10 mouse cellular contexts compared by ENCODE assay signal in genomic region chr17:56288866-56289265, GRCm38 (mm10). TPM values are rescaled to one million over a fixed set of nuclear protein-coding genes. Genes with fewer than 3 reads are reported as not detected.
DNase-seq lines count a peak whose midpoint lies in the region; ATAC-seq and TF ChIP-seq lines count a peak whose summit lies in the region.
"Had no signal": no experiment of that assay in that cellular context is flagged by ENCODE, and none has a peak within 500 bp of the region (broad histone marks: within the 10 kb centered on the region; RNA-seq: fewer than 3 reads in every experiment).

No protein-coding gene starts in this region.

- TF ChIP-seq CTCF in heart, postnatal 0 days (IDR thresholded peaks at IDR 0.05; ENCODE audit: low read depth): no peak
- TF ChIP-seq CTCF in E14TG2a.4 (conservative IDR thresholded peaks at IDR 0.05; ENCODE audit: low read length): no peak

- peak overlapping the region; percentile 57; the same call in 1 of the 2 replicates for H3K9ac ChIP-seq in heart, postnatal 0 days (replicated peaks; ENCODE audit: low read depth, low read length)
- peak overlapping the region; percentile 59 for H3K9ac ChIP-seq in forebrain, embryonic 11.5 days (ENCODE audit: low read length)
- peak overlapping the region; percentile 77 for H3K9ac ChIP-seq in liver, embryonic 13.5 days

- peaks cover 33% of the 10 kb centered on the region for H3K36me3 ChIP-seq in heart, postnatal 0 days (replicated peaks; ENCODE audit: control insufficient read depth, insufficient read depth, low read length)
- H3K36me3 ChIP-seq in E14TG2a.4 (ENCODE audit: insufficient read depth, low read length): peaks cover 37% of the 10 kb centered on the region
- H3K36me3 ChIP-seq in forebrain, embryonic 11.5 days (ENCODE audit: control insufficient read depth, insufficient read depth, low read length): no peaks in the 10 kb centered on the region; the same call in 1 of the 2 replicates
- H3K36me3 ChIP-seq in liver, embryonic 13.5 days: peaks cover 30% of the 10 kb centered on the region

- H3K4me3 ChIP-seq in heart, postnatal 0 days (ENCODE audit: low read depth, low read length): peak overlapping the region; percentile 58
- H3K4me3 ChIP-seq in E14TG2a.4 (replicated peaks; ENCODE audit: low read length): peak overlapping the region; percentile 84
- peak overlapping the region; percentile 39; the same call in 1 of the 2 replicates for H3K4me3 ChIP-seq in forebrain, embryonic 11.5 days (ENCODE audit: low read depth, low read length)
- peak overlapping the region; percentile 65 for H3K4me3 ChIP-seq in liver, embryonic 13.5 days (replicated peaks)

- WGBS in heart, postnatal 0 days: 44% methylated on average over 3 of the region's 3 CpGs
- WGBS in forebrain, embryonic 11.5 days: 45% methylated on average over 3 of the region's 3 CpGs
- 21% methylated on average over 3 of the region's 3 CpGs for WGBS in liver, embryonic 13.5 days (ENCODE audit: insufficient replicate concordance)

- ATAC-seq in heart, postnatal 0 days (ENCODE audit: insufficient read depth, low read depth): no peak
- ATAC-seq in forebrain, embryonic 11.5 days (replicated peaks; ENCODE audit: low FRiP score): no peak
- no peak for ATAC-seq in liver, embryonic 13.5 days (ENCODE audit: low read depth)

- peak overlapping the region; percentile 93 for H3K27ac ChIP-seq in heart, postnatal 0 days (ENCODE audit: low read depth)
- peak overlapping the region; percentile 88 for H3K27ac ChIP-seq in forebrain, embryonic 11.5 days (ENCODE audit: low read depth, low read length)
- H3K27ac ChIP-seq in liver, embryonic 13.5 days: peak overlapping the region; percentile 93

- H3K27me3 ChIP-seq in heart, postnatal 0 days (ENCODE audit: control insufficient read depth, insufficient read depth, low read length): no peaks in the 10 kb centered on the region
- H3K27me3 ChIP-seq in E14TG2a.4 (ENCODE audit: insufficient read depth, low read length): 0 out of 2 replicates have a peak, but pooled peaks cover 2% of the 10 kb centered on the region
- H3K27me3 ChIP-seq in forebrain, embryonic 11.5 days (ENCODE audit: control insufficient read depth, insufficient read depth, low read length): no peaks in the 10 kb centered on the region
- no peaks in the 10 kb centered on the region for H3K27me3 ChIP-seq in liver, embryonic 13.5 days

- no peak for TF ChIP-seq EP300 in heart, postnatal 0 days (IDR thresholded peaks at IDR 0.05; ENCODE audit: low read depth)

- peaks cover 27% of the 10 kb centered on the region for H3K4me1 ChIP-seq in heart, postnatal 0 days (ENCODE audit: control insufficient read depth, insufficient read depth)
- peaks cover 83% of the 10 kb centered on the region for H3K4me1 ChIP-seq in E14TG2a.4 (replicated peaks; ENCODE audit: low read depth, low read length)
- H3K4me1 ChIP-seq in forebrain, embryonic 11.5 days (replicated peaks; ENCODE audit: control insufficient read depth, insufficient read depth, low read length): peaks cover 23% of the 10 kb centered on the region
- peaks cover 74% of the 10 kb centered on the region for H3K4me1 ChIP-seq in liver, embryonic 13.5 days (replicated peaks)

- DNase-seq in heart, postnatal 0 days (ENCODE audit: low spot score): no peak
- no peak for DNase-seq in heart, adult 18-20 months
- no peak for DNase-seq in forebrain, embryonic 11.5 days (ENCODE audit: low spot score)
- no peak for DNase-seq in liver, embryonic 13.5 days
- no peak for DNase-seq in adrenal gland, adult 2 months
- no peak for DNase-seq in cerebellum, postnatal 14 days
- no peak for DNase-seq in urinary bladder, postnatal 14 days (ENCODE audit: low spot score)
- DNase-seq: layer of hippocampus, adult 9-11 months; spleen, adult 18-20 months had no signal

- H3K9me3 ChIP-seq in heart, postnatal 0 days (replicated peaks; ENCODE audit: control insufficient read depth, low read length): no peaks in the 10 kb centered on the region
- no peaks in the 10 kb centered on the region for H3K9me3 ChIP-seq in E14TG2a.4 (ENCODE audit: low read length)
- no peaks in the 10 kb centered on the region for H3K9me3 ChIP-seq in forebrain, embryonic 11.5 days (ENCODE audit: control insufficient read depth, low read length)
- H3K9me3 ChIP-seq in liver, embryonic 13.5 days (replicated peaks): no peaks in the 10 kb centered on the region

- H3K4me2 ChIP-seq in heart, postnatal 0 days (ENCODE audit: low read depth, low read length): peak overlapping the region; percentile 70
- peak overlapping the region; percentile 72 for H3K4me2 ChIP-seq in forebrain, embryonic 11.5 days (ENCODE audit: low read depth, low read length, severe bottlenecking)
- peak overlapping the region; percentile 84 for H3K4me2 ChIP-seq in liver, embryonic 13.5 days

RNA-seq across cellular contexts. Expression of gene Plin3, which starts 3.8 kb away (rescaled TPM):
- 76.8 and 78.5 TPM in 2 replicates for total RNA-seq in heart, postnatal 0 days (2014; rRNA removed; ENCODE audit: low replicate concordance)
- polyA plus RNA-seq in heart, postnatal 0 days (2015; fragmentation: Nextera tagmentation; extraction: Ambion mirVana): 70.9 and 73.0 TPM in 2 replicates
- 100 to 1,000 TPM; 178 to 190 TPM for total RNA-seq in heart, adult 18-20 months (2021)
- polyA plus RNA-seq in forebrain, embryonic 11.5 days (2014; fragmentation: Nextera tagmentation; extraction: Ambion mirVana): 37.5 and 44.6 TPM in 2 replicates
- polyA plus RNA-seq in liver, embryonic 13.5 days (2015; fragmentation: Nextera tagmentation; extraction: Ambion mirVana): 24.9 and 27.1 TPM in 2 replicates
- 100 to 1,000 TPM in 1 of 2 experiments, 10 to 100 TPM in 1; 65.9 to 101 TPM for total RNA-seq in adrenal gland, adult 2 months (2021)
- polyA plus RNA-seq in adrenal gland, adult 2 months (2012; rRNA removed): 43.9 and 51.8 TPM in 2 replicates

RNA-seq across cellular contexts. Expression of gene Arrdc5, which starts 11.2 kb away (rescaled TPM):
- total RNA-seq in heart, postnatal 0 days (2014; rRNA removed; ENCODE audit: low replicate concordance): not detected in 2 replicates
- not detected in 2 replicates for polyA plus RNA-seq in heart, postnatal 0 days (2015; fragmentation: Nextera tagmentation; extraction: Ambion mirVana)
- total RNA-seq in heart, adult 18-20 months (2021): not detected
- not detected in 2 replicates for polyA plus RNA-seq in forebrain, embryonic 11.5 days (2014; fragmentation: Nextera tagmentation; extraction: Ambion mirVana)
- polyA plus RNA-seq in liver, embryonic 13.5 days (2015; fragmentation: Nextera tagmentation; extraction: Ambion mirVana): not detected in 2 replicates
- total RNA-seq in adrenal gland, adult 2 months (2021): not detected
- not detected in 2 replicates for polyA plus RNA-seq in adrenal gland, adult 2 months (2012; rRNA removed)

RNA-seq across cellular contexts. Expression of gene Ticam1, which starts 12.3 kb away (rescaled TPM):
- total RNA-seq in heart, postnatal 0 days (2014; rRNA removed; ENCODE audit: low replicate concordance): 12.3 and 13.8 TPM in 2 replicates
- 4.4 and 4.6 TPM in 2 replicates for polyA plus RNA-seq in heart, postnatal 0 days (2015; fragmentation: Nextera tagmentation; extraction: Ambion mirVana)
- 1 to 10 TPM; 9.1 to 9.2 TPM for total RNA-seq in heart, adult 18-20 months (2021)
- polyA plus RNA-seq in forebrain, embryonic 11.5 days (2014; fragmentation: Nextera tagmentation; extraction: Ambion mirVana): 2.5 and 3.0 TPM in 2 replicates
- 2.3 and 2.7 TPM in 2 replicates for polyA plus RNA-seq in liver, embryonic 13.5 days (2015; fragmentation: Nextera tagmentation; extraction: Ambion mirVana)
- 10 to 100 TPM; 22.7 to 29.4 TPM for total RNA-seq in adrenal gland, adult 2 months (2021)
- polyA plus RNA-seq in adrenal gland, adult 2 months (2012; rRNA removed): 39.7 and 50.2 TPM in 2 replicates

RNA-seq across cellular contexts. Expression of gene Uhrf1, which starts 14.3 kb away (rescaled TPM):
- 26.8 and 33.8 TPM in 2 replicates for total RNA-seq in heart, postnatal 0 days (2014; rRNA removed; ENCODE audit: low replicate concordance)
- polyA plus RNA-seq in heart, postnatal 0 days (2015; fragmentation: Nextera tagmentation; extraction: Ambion mirVana): 13.2 and 14.4 TPM in 2 replicates
- 1 to 10 TPM; 1.4 to 2.5 TPM for total RNA-seq in heart, adult 18-20 months (2021)
- 197 and 223 TPM in 2 replicates for polyA plus RNA-seq in forebrain, embryonic 11.5 days (2014; fragmentation: Nextera tagmentation; extraction: Ambion mirVana)
- 121 and 131 TPM in 2 replicates for polyA plus RNA-seq in liver, embryonic 13.5 days (2015; fragmentation: Nextera tagmentation; extraction: Ambion mirVana)
- 1 to 10 TPM; 3.1 to 3.5 TPM for total RNA-seq in adrenal gland, adult 2 months (2021)
- 2.7 and 3.0 TPM in 2 replicates for polyA plus RNA-seq in adrenal gland, adult 2 months (2012; rRNA removed)

RNA-seq across cellular contexts. Expression of gene Fem1a, which starts 32.3 kb away (rescaled TPM):
- 82.1 and 84.3 TPM in 2 replicates for total RNA-seq in heart, postnatal 0 days (2014; rRNA removed; ENCODE audit: low replicate concordance)
- polyA plus RNA-seq in heart, postnatal 0 days (2015; fragmentation: Nextera tagmentation; extraction: Ambion mirVana): 29.5 and 37.1 TPM in 2 replicates
- total RNA-seq in heart, adult 18-20 months (2021): 100 to 1,000 TPM; 115 to 117 TPM
- polyA plus RNA-seq in forebrain, embryonic 11.5 days (2014; fragmentation: Nextera tagmentation; extraction: Ambion mirVana): 16.5 and 16.6 TPM in 2 replicates
- polyA plus RNA-seq in liver, embryonic 13.5 days (2015; fragmentation: Nextera tagmentation; extraction: Ambion mirVana): 6.1 and 7.1 TPM in 2 replicates
- 10 to 100 TPM; 27.0 to 32.4 TPM for total RNA-seq in adrenal gland, adult 2 months (2021)
- 44.6 and 46.9 TPM in 2 replicates for polyA plus RNA-seq in adrenal gland, adult 2 months (2012; rRNA removed)
